Mouse (Mus musculus) heart, embryonic 14.5 days (tissue): ENCODE results near the gene Rbm33. TPM values are rescaled to one million over a fixed set of nuclear protein-coding genes. Genes with fewer than 3 reads are reported as not detected.

Source experiments
- ATAC-seq: fragments of 200-750 bp; cut with Nextera tagmentation; 2 replicates; pipeline ENCODE4 v1.8.0; 2017; ENCODE audit warnings: low read depth, moderate TSS enrichment; ENCODE audit not compliant: insufficient number of reproducible peaks, insufficient read depth, low FRiP score
- H3K27ac ChIP-seq, 2 experiments: fragments of 200-500 bp in 1 of 2; fragments of 300-500 bp in 1 of 2; sonication (generic) in 1 of 2; replicated peaks in 1 of 2; 2 replicates each; pipeline ENCODE4 v1.5.1; 2012 to 2014; ENCODE audit warnings: low read depth in 2 of 2, low read length in 2 of 2, control low read depth in 1 of 2, mild to moderate bottlenecking in 1 of 2, mixed read lengths in 1 of 2; ENCODE audit not compliant: control insufficient read depth in 1 of 2, insufficient read depth in 1 of 2
- H3K27me3 ChIP-seq: fragments of 300-500 bp; sonication (generic); 2 replicates; pipeline ENCODE4 v1.6.1; 2014; ENCODE audit warnings: mild to moderate bottlenecking, low read length, control low read depth; ENCODE audit not compliant: control insufficient read depth, insufficient read depth
- H3K36me3 ChIP-seq: fragments of 300-500 bp; sonication (generic); 2 replicates; pipeline ENCODE4 v1.6.1; 2014; ENCODE audit warnings: mild to moderate bottlenecking, control low read depth, low read length, mixed read lengths; ENCODE audit not compliant: control insufficient read depth, insufficient read depth
- H3K4me1 ChIP-seq, 2 experiments: fragments of 200-500 bp in 1 of 2; fragments of 300-500 bp in 1 of 2; sonication (generic) in 1 of 2; 2 replicates each; pipeline ENCODE4 v1.6.1; 2012 to 2014; ENCODE audit warnings: low read length in 2 of 2, control low read depth in 1 of 2, mixed read lengths in 1 of 2; ENCODE audit not compliant: control insufficient read depth in 2 of 2, insufficient read depth in 2 of 2
- H3K4me2 ChIP-seq: fragments of 300-500 bp; sonication (generic); 2 replicates; pipeline ENCODE4 v1.6.1; 2014; ENCODE audit warnings: mild to moderate bottlenecking, low read length
- H3K4me3 ChIP-seq, 2 experiments: fragments of 200-500 bp in 1 of 2; fragments of 300-500 bp in 1 of 2; sonication (generic) in 1 of 2; 2 replicates each; pipeline ENCODE4 v1.5.1; 2012 to 2014; ENCODE audit warnings: low read length in 2 of 2, mild to moderate bottlenecking in 2 of 2, control low read depth in 1 of 2, low read depth in 1 of 2, moderate library complexity in 1 of 2; ENCODE audit not compliant: control insufficient read depth in 1 of 2, insufficient read depth in 1 of 2
- H3K9ac ChIP-seq: fragments of 300-500 bp; sonication (generic); 2 replicates; pipeline ENCODE4 v1.6.1; 2014; ENCODE audit warnings: mild to moderate bottlenecking, low read length
- H3K9me3 ChIP-seq: fragments of 300-500 bp; sonication (generic); 2 replicates; pipeline ENCODE4 v1.6.1; 2016; ENCODE audit warnings: low read length, control low read depth; ENCODE audit not compliant: control insufficient read depth
- WGBS: fragments of 180-500 bp; shearing (Covaris S2); extraction: QIAGEN DNeasy Blood & Tissue Kit; methylation state at CpG from one replicate; pipeline ENCODE4 v1.1.7; 2014; 5-methylcytosine and 5-hydroxymethylcytosine counted together
- polyA plus RNA-seq: library from polyadenylated mRNA; unstranded; fragments of >200 nt; fragmentation: Nextera tagmentation; extraction: Ambion mirVana; gene quantifications from 2 replicates; pipeline ENCODE4 v1.2.1, GENCODE M21; 2014

Gene Rbm33
- polyA plus RNA-seq, 1 experiment from 2014 or later = 14.4 TPM

- Histone ChIP-seq H3K36me3 (peaks cover 83% of the 10 kb centered on the region), H3K27ac (no peak overlapping the region), H3K4me1 (no peaks in the 10 kb centered on the region), H3K4me2 (no peak overlapping the region), H3K9ac (no peak overlapping the region), H3K9me3 (no peaks in the 10 kb centered on the region), H3K4me3 (no peak overlapping the region), H3K27me3 (no peaks in the 10 kb centered on the region)
- WGBS = 84% methylated on average over 2 of the region's 2 CpGs
- no peak for ATAC-seq
Observed at GRCm38 (mm10) chr5:28368056-28368455, 51.1 kb downstream of the Rbm33 start.

- H3K4me1 ChIP-seq = no peaks in the 10 kb centered on the region
- H3K36me3 ChIP-seq = peaks cover 65% of the 10 kb centered on the region
- no peaks in the 10 kb centered on the region for H3K27me3 ChIP-seq
- H3K9ac ChIP-seq = no peak overlapping the region
- H3K4me3 ChIP-seq = no peak overlapping the region
- H3K4me2 ChIP-seq = no peak overlapping the region
- no peaks in the 10 kb centered on the region for H3K9me3 ChIP-seq
- H3K27ac ChIP-seq = no peak overlapping the region
- ATAC-seq = no peak
Observed at GRCm38 (mm10) chr5:28370836-28371235, 53.9 kb downstream of the Rbm33 start.

- Histone ChIP-seq H3K4me3 (no peak overlapping the region), H3K4me2 (no peak overlapping the region), H3K27ac (no peak overlapping the region), H3K9ac (no peak overlapping the region), H3K9me3 (no peaks in the 10 kb centered on the region), H3K27me3 (no peaks in the 10 kb centered on the region), H3K4me1 (no peaks in the 10 kb centered on the region), H3K36me3 (peaks cover 58% of the 10 kb centered on the region)
- WGBS = 94% methylated on average over 1 of the region's 1 CpGs
- no peak for ATAC-seq
Observed at GRCm38 (mm10) chr5:28372172-28372664, 55.3 kb downstream of the Rbm33 start.

DNA sequence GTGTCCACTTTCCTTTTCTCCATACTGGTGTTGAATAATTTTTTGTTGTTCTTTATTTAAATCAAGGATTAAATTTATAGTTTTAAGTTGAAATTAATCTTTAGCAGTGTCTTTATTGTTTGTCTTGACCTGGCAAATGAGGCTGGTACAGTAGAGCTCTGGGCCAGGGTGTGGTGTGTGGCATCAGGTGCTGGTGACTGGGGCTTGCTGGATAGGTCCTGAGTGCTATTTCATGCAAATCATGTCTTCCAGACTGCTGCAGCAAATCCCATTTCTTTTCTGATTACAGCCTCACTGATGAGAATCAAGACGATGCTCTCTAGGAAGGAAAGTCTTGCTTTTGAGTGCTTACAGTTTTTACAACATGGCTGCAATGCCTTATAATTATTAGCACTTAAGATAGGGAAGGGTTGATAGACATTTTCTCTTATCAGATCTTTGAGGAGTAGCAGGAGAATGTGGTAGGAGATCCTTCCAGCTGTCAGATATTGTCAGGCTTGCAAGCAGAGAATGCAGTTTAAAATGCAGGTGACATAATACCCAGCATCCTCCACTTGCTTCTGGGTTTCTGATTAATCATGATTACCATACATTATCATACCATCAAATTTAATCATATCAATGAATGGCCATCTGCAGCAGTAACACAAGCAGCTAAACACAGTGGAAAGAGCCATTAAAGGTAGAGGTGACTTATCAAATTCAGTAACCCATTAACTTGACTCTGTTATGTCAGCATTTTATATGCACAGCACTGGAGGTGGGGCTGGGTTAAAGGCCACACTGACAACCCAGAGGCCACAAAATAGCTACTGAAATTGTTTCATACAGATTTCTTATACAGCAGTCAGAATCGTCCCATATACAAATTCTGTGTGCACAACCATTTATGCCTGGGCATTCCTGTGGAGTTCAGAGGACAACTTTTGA lies 56.8 kb downstream of the Rbm33 start:
- H3K27me3 ChIP-seq = no peaks in the 10 kb centered on the region
- H3K27ac ChIP-seq = no peak overlapping the region
- no peak for ATAC-seq
- H3K4me2 ChIP-seq = no peak overlapping the region
- no peaks in the 10 kb centered on the region for H3K9me3 ChIP-seq
- 87% methylated on average over 2 of the region's 2 CpGs for WGBS
- no peak overlapping the region for H3K9ac ChIP-seq
- no peaks in the 10 kb centered on the region for H3K4me1 ChIP-seq
- H3K36me3 ChIP-seq = peaks cover 51% of the 10 kb centered on the region
- no peak overlapping the region for H3K4me3 ChIP-seq

GRCm38 (mm10) chr5:28377299-28377698 lies 60.4 kb downstream of the Rbm33 start:
- H3K27me3 ChIP-seq = no peaks in the 10 kb centered on the region
- ATAC-seq = no peak
- no peak overlapping the region for H3K4me2 ChIP-seq
- no peak overlapping the region for H3K9ac ChIP-seq
- no peaks in the 10 kb centered on the region for H3K9me3 ChIP-seq
- no peak overlapping the region for H3K4me3 ChIP-seq
- no peaks in the 10 kb centered on the region for H3K4me1 ChIP-seq
- H3K27ac ChIP-seq = no peak overlapping the region
- H3K36me3 ChIP-seq = peaks cover 35% of the 10 kb centered on the region

- Histone ChIP-seq H3K9ac (no peak overlapping the region), H3K4me3 (no peak overlapping the region), H3K4me2 (no peak overlapping the region), H3K36me3 (peaks cover 37% of the 10 kb centered on the region), H3K4me1 (no peaks in the 10 kb centered on the region), H3K27ac (no peak overlapping the region), H3K27me3 (no peaks in the 10 kb centered on the region), H3K9me3 (no peaks in the 10 kb centered on the region)
- no peak for ATAC-seq
- WGBS = 92% methylated on average over 1 of the region's 1 CpGs
Observed at GRCm38 (mm10) chr5:28382289-28382688, 65.4 kb downstream of the Rbm33 start.

- 88% methylated on average over 3 of the region's 3 CpGs for WGBS
- Histone ChIP-seq H3K9me3 (no peaks in the 10 kb centered on the region), H3K9ac (no peak overlapping the region), H3K4me2 (no peak overlapping the region), H3K27me3 (no peaks in the 10 kb centered on the region), H3K36me3 (peaks cover 63% of the 10 kb centered on the region), H3K27ac (no peak overlapping the region), H3K4me1 (no peaks in the 10 kb centered on the region), H3K4me3 (no peak overlapping the region)
- no peak for ATAC-seq
Observed at GRCm38 (mm10) chr5:28386783-28387182, 69.9 kb downstream of the Rbm33 start.
